Mouse (Mus musculus) forebrain, embryonic 13.5 days (tissue): ENCODE data around the gene Mrps27. TPM values are rescaled to one million over a fixed set of nuclear protein-coding genes. Genes with fewer than 3 reads are reported as not detected.

Source experiments
- polyA plus RNA-seq: library from polyadenylated mRNA; unstranded; fragments of >200 nt; fragmentation: Nextera tagmentation; extraction: Ambion mirVana; gene quantifications from 2 replicates; pipeline ENCODE4 v1.2.1, GENCODE M21; 2015

The Mrps27 gene
- polyA plus RNA-seq, 1 experiment from 2014 or later, result 44.9 TPM

Other genes starting within 250 kb of the Mrps27 start
- gene Zfp366, start 160.0 kb upstream of the Mrps27 start, polyA plus RNA-seq, result 0.49 and 0.53 TPM in 2 replicates
- gene Ptcd2, start 81 bp upstream of the Mrps27 start, polyA plus RNA-seq, result 47.6 and 49.4 TPM in 2 replicates
- 1,694 and 1,735 TPM in 2 replicates for gene Map1b, start 171.8 kb downstream of the Mrps27 start, polyA plus RNA-seq